Mouse (Mus musculus): ENCODE results near the gene Dtd1. TPM values are rescaled to one million over a fixed set of nuclear protein-coding genes. Genes with fewer than 3 reads are reported as not detected.
"Not testable (repeated sequence)": the region's sequence is repeated elsewhere in the genome, so short reads cannot be mapped to it uniquely, and the experiment has no call there.

The Dtd1 gene
- polyA plus RNA-seq (2015; fragmentation: Nextera tagmentation; extraction: Ambion mirVana): 27.9 and 30.2 TPM in 2 replicates

DNA sequence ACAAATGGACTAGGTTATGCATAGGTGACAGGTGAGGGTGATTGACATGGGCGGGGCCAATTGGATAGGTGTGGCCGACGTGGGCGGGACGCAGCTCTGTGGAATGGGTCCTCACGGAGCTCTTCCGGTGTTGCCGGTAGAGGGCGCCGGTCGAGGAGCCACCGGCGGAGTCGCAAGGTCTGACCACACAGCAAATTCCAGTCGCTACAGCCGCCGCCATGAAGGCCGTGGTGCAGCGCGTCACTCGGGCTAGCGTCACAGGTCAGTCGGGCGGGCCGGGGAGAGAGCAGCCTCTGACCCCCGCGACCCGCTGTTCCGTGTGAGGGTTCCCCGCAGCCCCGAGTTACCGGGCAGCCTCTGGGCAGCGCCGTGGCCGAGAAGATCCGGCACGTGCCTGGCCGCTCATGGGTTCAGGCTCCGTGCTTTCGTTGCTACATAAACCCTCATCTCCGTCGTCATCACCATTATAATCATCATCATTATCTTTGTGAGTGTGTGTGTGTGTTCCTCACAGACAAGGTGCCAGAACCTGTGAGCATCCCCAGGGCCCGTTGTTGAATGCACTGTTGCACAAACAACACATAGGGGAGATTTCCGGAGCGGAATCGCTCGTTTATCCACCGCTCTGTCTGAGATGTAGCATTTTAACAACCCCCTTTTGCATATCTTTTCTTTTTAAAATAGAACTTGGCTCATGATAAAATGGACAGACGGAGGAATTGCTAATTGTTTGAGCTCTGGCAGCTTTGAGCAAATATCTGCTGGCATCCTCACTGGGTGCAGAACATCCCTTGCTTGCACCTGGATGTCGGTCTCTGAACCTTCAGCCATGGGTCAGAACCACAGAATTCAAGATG, at the start of gene Dtd1:
Gene Dtd1 (plus strand): TSS at position 67 of the 857 bp plus-strand sequence.
- peak; percentile 83 for ATAC-seq (ENCODE audit: extremely low read depth, insufficient number of reproducible peaks, low FRiP score, low TSS enrichment)
- peak within 1 kb of the TSS; percentile 80 for H3K4me3 ChIP-seq
- WGBS: 1% methylated on average over 50 of the region's 50 CpGs
- peak within 1 kb of the TSS; percentile 84 for H3K4me2 ChIP-seq
- H3K9me3 ChIP-seq: no peaks in the 10 kb centered on the region
- H3K4me1 ChIP-seq: peaks cover 9% of the 10 kb centered on the region
- H3K27me3 ChIP-seq (replicated peaks): no peaks in the 10 kb centered on the region
- peaks cover 7% of the 10 kb centered on the region; the same call in 1 of the 2 replicates for H3K36me3 ChIP-seq
- H3K27ac ChIP-seq (replicated peaks): no peak within 1 kb of the TSS
- peak within 1 kb of the TSS; percentile 90 for H3K9ac ChIP-seq

DNA sequence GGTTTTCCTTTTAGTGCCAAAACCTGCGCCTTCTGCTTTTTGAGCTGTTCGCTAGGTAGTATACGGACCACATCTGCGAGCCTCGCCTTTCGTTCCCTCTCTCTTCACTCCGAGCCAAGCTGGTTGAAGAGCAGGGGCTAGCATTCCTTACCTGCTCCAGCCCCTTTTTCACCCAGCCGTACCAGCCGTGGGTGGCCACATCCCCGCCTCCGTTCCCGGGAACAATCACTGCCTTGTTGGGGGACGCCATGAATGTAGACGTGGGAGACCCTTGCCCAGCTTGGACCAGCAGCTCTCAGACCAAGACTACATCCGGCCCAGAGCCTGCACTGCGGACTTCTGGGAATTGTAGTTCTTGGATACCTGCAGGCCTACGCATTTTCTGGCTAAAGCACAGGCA, 49.2 kb upstream of the Dtd1 start, which contains the start of gene Rbbp9:
Gene Rbbp9 (minus strand): TSS at position 341 of the 400 bp plus-strand sequence.
- Histone ChIP-seq H3K4me3 (peak within 1 kb of the TSS; percentile 71), H3K27ac (replicated peaks) (peak within 1 kb of the TSS; percentile 69), H3K9me3 (no peaks in the 10 kb centered on the region), H3K9ac (peak within 1 kb of the TSS; percentile 89), H3K4me2 (peak within 1 kb of the TSS; percentile 74), H3K27me3 (replicated peaks) (no peaks in the 10 kb centered on the region), H3K4me1 (peaks cover 9% of the 10 kb centered on the region), H3K36me3 (peaks cover 14% of the 10 kb centered on the region)
- peak; percentile 67 for ATAC-seq (ENCODE audit: extremely low read depth, insufficient number of reproducible peaks, low FRiP score, low TSS enrichment)
- under 1% methylated on average over 17 of the region's 17 CpGs for WGBS

DNA sequence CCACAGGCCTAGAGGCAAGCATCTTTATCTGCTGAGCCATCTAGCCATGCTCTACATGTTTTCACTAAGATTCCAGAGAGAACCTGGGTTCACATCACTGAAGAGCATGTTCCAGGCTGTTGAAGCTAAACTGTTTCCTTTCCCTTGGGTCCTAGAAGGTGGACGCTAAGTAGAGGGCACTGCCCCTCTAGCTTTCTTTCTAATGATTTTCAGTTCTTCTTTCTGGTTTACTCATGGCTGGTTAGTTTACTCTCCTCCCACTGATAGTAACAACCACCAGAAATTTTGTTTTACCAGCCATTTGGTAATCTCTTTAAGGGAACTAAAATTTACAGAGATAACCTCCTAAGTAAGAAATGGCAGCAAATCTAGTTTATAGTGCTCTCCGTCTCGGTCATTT, 45.8 kb upstream of the Dtd1 start:
- Histone ChIP-seq H3K4me2 (no peak overlapping the region), H3K27me3 (replicated peaks) (no peaks in the 10 kb centered on the region), H3K4me1 (peaks cover 20% of the 10 kb centered on the region), H3K27ac (replicated peaks) (no peak overlapping the region), H3K4me3 (no peak overlapping the region), H3K9ac (no peak overlapping the region), H3K36me3 (no peaks in the 10 kb centered on the region; the same call in 1 of the 2 replicates), H3K9me3 (no peaks in the 10 kb centered on the region)
- 90% methylated on average over 3 of the region's 3 CpGs for WGBS
- no peak for ATAC-seq (ENCODE audit: extremely low read depth, insufficient number of reproducible peaks, low FRiP score, low TSS enrichment)

DNA sequence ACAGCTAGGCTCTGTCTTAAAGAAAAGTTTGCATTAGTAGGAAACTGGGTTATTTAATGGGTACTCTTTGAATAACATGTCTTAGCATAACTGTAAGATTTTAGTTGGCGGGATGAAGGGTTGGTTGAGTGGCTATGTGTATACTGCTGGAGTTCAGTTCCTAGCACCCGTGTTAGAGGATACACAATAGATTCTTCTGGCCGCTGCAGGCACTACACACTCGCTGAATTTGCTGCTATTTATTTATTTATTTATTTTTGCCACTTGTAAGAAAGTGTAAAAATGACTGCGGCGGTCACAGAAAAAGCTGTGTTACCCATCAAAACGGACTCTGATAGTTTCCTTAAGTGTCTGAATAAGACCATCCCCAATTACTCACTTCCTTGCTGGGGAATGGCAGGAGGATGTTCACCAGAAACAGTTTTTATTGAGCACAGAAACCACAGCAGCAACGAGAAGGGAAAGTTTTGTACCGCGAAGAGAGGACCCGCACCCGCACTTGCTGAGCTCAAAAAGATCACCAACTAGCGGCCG, 44.3 kb upstream of the Dtd1 start:
- no peaks in the 10 kb centered on the region for H3K27me3 ChIP-seq (replicated peaks)
- ATAC-seq (ENCODE audit: extremely low read depth, insufficient number of reproducible peaks, low FRiP score, low TSS enrichment): no peak

DNA sequence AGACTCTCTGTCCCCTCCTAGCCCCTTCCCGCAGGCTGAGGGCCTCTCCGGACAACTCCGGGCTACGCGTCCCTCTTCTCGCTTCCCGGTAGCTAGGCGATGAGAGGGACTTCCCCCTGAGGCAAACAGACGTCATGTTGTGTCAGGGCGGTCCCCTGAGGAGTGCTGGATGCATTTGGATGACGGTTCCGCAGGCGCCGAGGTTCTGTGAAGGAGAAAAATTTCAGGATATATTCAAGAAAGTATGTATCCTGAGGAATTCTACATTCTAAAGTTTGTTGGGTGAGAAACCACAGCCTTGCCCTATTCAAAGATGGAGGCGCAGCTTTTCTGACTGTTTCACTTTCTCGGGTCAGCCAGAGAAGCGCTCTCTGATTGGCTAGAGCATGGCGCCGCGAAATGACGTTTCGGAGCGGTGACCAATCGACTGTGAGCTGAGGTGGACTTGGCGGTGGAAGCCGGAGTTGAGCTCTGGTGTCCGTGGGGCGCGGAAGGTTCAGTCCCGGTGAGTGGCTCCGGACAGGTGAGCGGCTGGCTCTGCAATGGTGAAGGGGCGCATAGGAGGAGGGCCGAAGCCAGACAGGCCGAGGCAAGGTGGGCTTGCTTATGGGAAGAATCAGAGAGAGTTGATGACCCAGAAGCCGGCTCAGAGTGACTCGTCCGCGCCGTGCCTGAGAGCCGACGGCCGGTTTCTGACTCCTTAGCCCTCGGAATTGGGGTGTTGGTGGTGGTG, 43.7 kb upstream of the Dtd1 start, which contains the start of gene Sec23b:
Gene Sec23b (plus strand): TSS at position 410 of the 733 bp plus-strand sequence.
- ATAC-seq (ENCODE audit: extremely low read depth, insufficient number of reproducible peaks, low FRiP score, low TSS enrichment): peak; percentile 98
- Histone ChIP-seq H3K36me3 (peaks cover 18% of the 10 kb centered on the region), H3K4me1 (peaks cover 16% of the 10 kb centered on the region), H3K27me3 (replicated peaks) (no peaks in the 10 kb centered on the region), H3K4me3 (peak within 1 kb of the TSS; percentile 88), H3K9ac (peak within 1 kb of the TSS; percentile 92), H3K27ac (replicated peaks) (peak within 1 kb of the TSS; percentile 88), H3K9me3 (no peaks in the 10 kb centered on the region), H3K4me2 (peak within 1 kb of the TSS; percentile 81)
- WGBS: under 1% methylated on average over 44 of the region's 44 CpGs

More for the DNA sequence above, 44.3 kb upstream of the Dtd1 start:
- Histone ChIP-seq H3K27ac (replicated peaks) (peak overlapping the region; percentile 88), H3K9me3 (no peaks in the 10 kb centered on the region), H3K36me3 (peaks cover 14% of the 10 kb centered on the region), H3K4me1 (peaks cover 16% of the 10 kb centered on the region), H3K4me2 (peak overlapping the region; percentile 81), H3K9ac (peak overlapping the region; percentile 87), H3K4me3 (peak overlapping the region; percentile 88)
- WGBS: 3% methylated on average over 14 of the region's 14 CpGs

DNA sequence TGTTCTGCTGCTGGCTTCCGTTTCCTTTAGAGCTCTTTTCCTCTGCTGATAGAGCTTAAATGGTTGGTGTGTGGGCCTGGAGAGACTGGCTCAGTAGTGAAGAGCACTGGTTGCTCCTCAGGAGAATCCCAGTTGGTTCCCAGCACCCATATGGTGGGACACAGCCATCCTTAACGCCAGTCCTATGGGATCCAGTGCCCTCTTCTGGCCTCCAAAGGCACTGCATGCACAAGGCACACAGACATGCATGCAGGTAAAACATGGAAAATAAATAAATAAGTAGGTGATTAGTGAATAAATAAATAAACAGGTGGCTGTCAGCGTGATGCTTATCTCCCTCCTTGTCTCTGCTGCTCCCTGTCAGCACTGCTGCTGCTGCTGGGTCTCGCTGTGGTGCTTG, 11.0 kb upstream of the Dtd1 start:
- no peaks in the 10 kb centered on the region; the same call in 1 of the 2 replicates for H3K4me1 ChIP-seq
- no peak overlapping the region for H3K4me2 ChIP-seq
- ATAC-seq (ENCODE audit: extremely low read depth, insufficient number of reproducible peaks, low FRiP score, low TSS enrichment): no peak
- H3K27ac ChIP-seq (replicated peaks): no peak overlapping the region
- no peaks in the 10 kb centered on the region for H3K27me3 ChIP-seq (replicated peaks)
- WGBS: 73% methylated on average over 4 of the region's 4 CpGs
- peaks cover 67% of the 10 kb centered on the region for H3K36me3 ChIP-seq
- H3K9ac ChIP-seq: no peak overlapping the region
- no peak overlapping the region for H3K4me3 ChIP-seq
- H3K9me3 ChIP-seq: no peaks in the 10 kb centered on the region

DNA sequence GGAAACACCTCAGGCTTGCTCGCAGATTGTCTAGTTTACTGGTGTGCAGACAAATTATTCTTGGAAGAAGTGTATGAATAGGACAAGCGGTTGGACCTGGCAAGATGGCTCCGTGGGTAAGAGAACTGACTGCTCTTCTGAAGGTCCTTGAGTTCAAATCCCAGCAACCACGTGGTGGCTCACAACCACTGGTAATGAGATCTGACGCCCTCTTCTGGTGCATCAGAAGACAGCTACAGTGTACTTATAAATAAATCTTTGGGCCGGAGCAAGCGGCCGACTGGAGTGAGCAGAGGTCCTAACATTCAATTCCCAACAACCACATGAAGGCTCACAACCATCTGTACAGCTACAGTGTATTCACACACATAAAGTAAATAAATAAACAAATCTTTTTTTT, 6.7 kb upstream of the Dtd1 start:
- H3K27ac ChIP-seq (replicated peaks); H3K27me3 ChIP-seq (replicated peaks); ATAC-seq (ENCODE audit: extremely low read depth, insufficient number of reproducible peaks, low FRiP score, low TSS enrichment); H3K9ac ChIP-seq; H3K4me2 ChIP-seq; H3K4me1 ChIP-seq; H3K4me3 ChIP-seq; H3K9me3 ChIP-seq: not testable (repeated sequence)
- 66% methylated on average over 8 of the region's 8 CpGs for WGBS
- H3K36me3 ChIP-seq: peaks cover 34% of the 10 kb centered on the region

DNA sequence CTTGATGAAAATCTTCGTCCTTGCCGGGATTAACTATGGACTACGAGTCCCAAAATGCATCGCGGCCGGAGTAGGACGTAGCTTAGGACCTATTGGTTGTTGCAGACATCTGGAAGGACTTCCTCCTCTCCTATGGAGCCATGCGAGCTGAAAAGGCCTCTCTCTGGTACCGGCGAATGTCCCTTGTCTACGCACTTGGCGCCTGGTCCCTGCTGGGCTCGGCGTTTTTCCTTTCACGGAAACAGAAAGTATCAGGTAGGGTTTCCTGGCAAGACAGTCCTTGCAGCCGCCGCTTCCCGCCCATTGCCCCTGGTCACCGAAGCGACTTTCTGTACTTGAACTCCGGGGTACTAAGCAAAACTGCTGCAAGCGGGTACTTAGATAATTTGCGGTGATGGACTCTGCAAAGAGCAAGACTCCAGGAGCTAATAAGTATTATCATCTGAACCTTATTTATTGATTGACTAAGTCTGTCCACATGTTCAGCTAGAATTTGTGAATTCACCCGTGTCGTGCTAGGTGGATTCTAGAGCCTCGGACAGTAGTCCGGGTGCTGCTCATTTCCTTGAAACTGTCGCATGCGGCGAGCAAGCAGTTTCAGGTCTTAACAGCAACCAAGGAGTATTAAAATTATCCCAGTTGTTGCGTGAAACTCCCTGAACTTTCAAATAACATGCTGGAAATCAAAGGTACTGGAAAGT, 5.6 kb upstream of the Dtd1 start, which contains the start of gene Smim26:
Gene Smim26 (plus strand): TSS at position 104 of the 701 bp plus-strand sequence.
- peak within 1 kb of the TSS; percentile 80 for H3K4me2 ChIP-seq
- 1% methylated on average over 31 of the region's 31 CpGs for WGBS
- peak; percentile 81; the same call in 1 of the 2 replicates for ATAC-seq (ENCODE audit: extremely low read depth, insufficient number of reproducible peaks, low FRiP score, low TSS enrichment)

DNA sequence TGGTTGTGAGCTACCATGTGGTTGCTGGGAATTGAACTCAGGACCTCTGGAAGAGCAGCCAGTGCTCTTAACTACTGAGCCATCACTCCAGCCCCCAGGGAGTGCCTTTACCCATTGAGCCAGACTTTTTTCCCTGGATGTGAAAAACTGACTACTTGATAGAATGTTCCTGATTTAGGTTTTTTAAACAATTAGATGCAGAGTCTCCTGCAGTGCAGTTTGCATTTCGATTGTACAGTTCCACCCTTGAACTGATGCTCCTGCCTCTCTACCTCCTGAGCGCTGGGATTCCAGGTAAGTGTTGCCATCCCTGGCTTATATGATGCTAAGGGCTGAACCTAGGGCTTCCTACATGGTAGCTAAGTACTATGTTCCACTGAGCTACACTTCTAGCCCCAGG, 1.7 kb upstream of the Dtd1 start:
- no peaks in the 10 kb centered on the region for H3K27me3 ChIP-seq (replicated peaks)
- no peaks in the 10 kb centered on the region for H3K9me3 ChIP-seq
- ATAC-seq (ENCODE audit: extremely low read depth, insufficient number of reproducible peaks, low FRiP score, low TSS enrichment): no peak
- H3K36me3 ChIP-seq: peaks cover 7% of the 10 kb centered on the region; the same call in 1 of the 2 replicates
- no peak overlapping the region for H3K9ac ChIP-seq
- WGBS: 59% methylated on average over 2 of the region's 2 CpGs
- H3K4me3 ChIP-seq: no peak overlapping the region
- H3K27ac ChIP-seq (replicated peaks): no peak overlapping the region
- H3K4me2 ChIP-seq: no peak overlapping the region
- peaks cover 14% of the 10 kb centered on the region for H3K4me1 ChIP-seq

More for the DNA sequence above, 5.6 kb upstream of the Dtd1 start, which contains the start of gene Smim26:
- Histone ChIP-seq H3K4me3 (peak within 1 kb of the TSS; percentile 62), H3K36me3 (peaks cover 23% of the 10 kb centered on the region), H3K9ac (peak within 1 kb of the TSS; percentile 79), H3K9me3 (no peaks in the 10 kb centered on the region), H3K27ac (replicated peaks) (peak within 1 kb of the TSS; percentile 26; the same call in 1 of the 2 replicates), H3K4me1 (peaks cover 5% of the 10 kb centered on the region), H3K27me3 (replicated peaks) (no peaks in the 10 kb centered on the region)

DNA sequence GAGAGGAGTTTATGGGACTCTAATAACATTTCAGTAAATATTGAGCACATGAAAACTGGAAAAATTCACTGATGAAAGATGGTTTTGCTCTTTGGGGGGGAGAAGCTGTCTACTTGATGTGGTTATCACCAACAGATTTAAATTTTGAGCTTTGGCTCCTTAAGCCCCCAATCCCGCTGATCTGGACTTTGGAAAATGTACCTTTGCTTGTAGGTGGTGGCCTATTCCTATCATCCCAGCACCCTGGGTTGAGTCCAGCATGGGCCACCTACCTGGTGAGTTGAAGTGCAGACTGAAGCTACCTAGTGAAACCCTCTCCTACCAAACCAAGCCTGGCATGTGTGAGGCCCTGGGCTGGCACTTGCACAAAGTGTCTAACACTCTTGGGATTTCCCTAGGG, 1.9 kb downstream of the Dtd1 start:
- no peaks in the 10 kb centered on the region for H3K36me3 ChIP-seq
- peaks cover 9% of the 10 kb centered on the region for H3K4me1 ChIP-seq
- no peak overlapping the region for H3K4me3 ChIP-seq
- H3K27me3 ChIP-seq (replicated peaks): no peaks in the 10 kb centered on the region
- WGBS: 83% methylated on average over 1 of the region's 1 CpGs
- H3K4me2 ChIP-seq: no peak overlapping the region
- no peak overlapping the region for H3K27ac ChIP-seq (replicated peaks)
- no peak for ATAC-seq (ENCODE audit: extremely low read depth, insufficient number of reproducible peaks, low FRiP score, low TSS enrichment)
- H3K9me3 ChIP-seq: no peaks in the 10 kb centered on the region
- H3K9ac ChIP-seq: no peak overlapping the region
